Mouse (Mus musculus) thymus, postnatal 0 days (tissue): ENCODE results near the gene Crybg3. TPM values are rescaled to one million over a fixed set of nuclear protein-coding genes. Genes with fewer than 3 reads are reported as not detected.

Experiments
- DNase-seq: peaks from one replicate; pipeline ENCODE4 v3.0.0-alpha.2; 2015; ENCODE audit warnings: low spot score
- polyA plus RNA-seq: library from polyadenylated mRNA; unstranded; fragments of >200 nt; fragmentation: Nextera tagmentation; extraction: Ambion mirVana; gene quantifications from 2 replicates; pipeline ENCODE4 v1.2.1, GENCODE M21; 2015

Crybg3 gene
- polyA plus RNA-seq, 1 experiment from 2014 or later, result 2.1 TPM

GRCm38 (mm10) chr16:59459259-59459861 is 141.4 kb downstream of the Crybg3 start:
- DNase-seq, result peak; percentile 15

GRCm38 (mm10) chr16:59451813-59452212 is 149.0 kb downstream of the Crybg3 start:
- no peak for DNase-seq

DNA sequence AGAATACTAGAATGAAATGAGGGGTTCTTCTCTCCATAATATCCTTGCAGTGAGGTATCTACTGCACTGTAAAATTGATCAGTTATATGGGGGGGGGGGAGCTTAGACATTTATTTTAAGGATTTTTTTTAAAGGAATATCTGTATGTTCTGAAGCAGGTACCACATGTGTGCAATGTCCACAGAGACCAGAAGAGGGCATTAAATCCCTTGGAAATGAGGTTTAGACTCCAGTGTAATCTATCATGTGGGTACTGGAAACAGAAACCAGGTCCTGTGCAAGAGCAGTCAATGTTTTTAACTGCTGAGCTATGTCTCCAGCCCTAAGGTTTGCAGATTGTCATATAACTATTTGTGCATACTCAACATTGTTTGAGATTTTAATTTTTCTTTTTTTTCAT is 151.7 kb downstream of the Crybg3 start:
- no peak for DNase-seq

- no peak for DNase-seq
Observed at GRCm38 (mm10) chr16:59448181-59448580, 152.6 kb downstream of the Crybg3 start.

DNA sequence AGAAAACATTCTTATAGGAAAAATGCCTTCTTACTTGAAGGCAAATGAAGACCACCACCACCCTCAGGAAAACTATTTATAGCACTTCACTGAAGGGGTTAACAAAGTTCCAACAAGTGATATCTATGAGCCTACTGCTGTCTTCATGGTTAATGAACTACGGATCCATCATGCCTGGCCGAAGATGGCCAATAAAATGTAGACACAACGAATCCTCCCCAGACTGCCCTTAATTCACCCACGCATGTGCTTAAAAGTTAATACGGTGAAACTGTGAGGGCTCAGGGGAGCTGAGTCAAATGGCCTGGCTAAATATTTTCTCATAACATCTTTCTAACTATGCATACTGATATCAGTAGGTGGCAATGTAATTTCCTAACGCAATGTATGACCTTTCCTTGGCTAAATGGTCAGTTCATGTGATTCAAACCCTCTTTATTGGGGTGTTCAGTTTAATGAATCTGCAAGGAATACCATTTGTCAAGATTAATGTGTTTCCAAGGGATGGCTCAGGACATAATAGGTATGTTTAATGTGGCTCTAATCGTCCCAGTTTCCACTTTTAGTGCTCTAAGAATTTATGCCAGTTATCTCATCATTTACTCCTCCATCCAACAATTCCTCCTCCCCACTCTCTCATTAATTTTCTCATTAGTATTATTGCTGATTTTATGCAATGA is 155.8 kb downstream of the Crybg3 start:
- no peak for DNase-seq

Other genes starting within 250 kb of the Crybg3 start
- not detected in 2 replicates for gene Olfr209, start 237.0 kb downstream of the Crybg3 start, polyA plus RNA-seq
- gene Gabrr3, start 193.6 kb downstream of the Crybg3 start, polyA plus RNA-seq, result not detected in 2 replicates
- gene Riox2, start 129.2 kb downstream of the Crybg3 start, polyA plus RNA-seq, result 26.0 and 29.6 TPM in 2 replicates
- 10.8 and 13.2 TPM in 2 replicates for gene Arl6, start 38.4 kb upstream of the Crybg3 start, polyA plus RNA-seq